Mouse (Mus musculus): ENCODE measurements around the gene Rybp. TPM values are rescaled to one million over a fixed set of nuclear protein-coding genes. Genes with fewer than 3 reads are reported as not detected.

Gene Rybp
- polyA plus RNA-seq, 1 experiment from 2014 or later = 12.7 TPM

- no peak overlapping the region for H3K4me2 ChIP-seq (replicated peaks; ENCODE audit: low read depth)
- TF ChIP-seq EP300 (optimal IDR thresholded peaks at IDR 0.05) (no peak), CTCF (IDR thresholded peaks at IDR 0.05; ENCODE audit: low read depth) (no peak)
- H3K4me3 ChIP-seq (ENCODE audit: low read depth, low read length) = no peak overlapping the region
- H3K27ac ChIP-seq (replicated peaks) = no peak overlapping the region
- DNase-seq (ENCODE audit: low spot score) (no peak), ATAC-seq (ENCODE audit: low FRiP score, low TSS enrichment) (no peak)
- H3K9ac ChIP-seq (ENCODE audit: low read length) = no peak overlapping the region
- H3K4me1 ChIP-seq (replicated peaks; ENCODE audit: control insufficient read depth, insufficient read depth) = peaks cover 4% of the 10 kb centered on the region
- no peaks in the 10 kb centered on the region for H3K27me3 ChIP-seq (ENCODE audit: control insufficient read depth, insufficient read depth, low read length)
- 73% methylated on average over 3 of the region's 3 CpGs for WGBS
- H3K9me3 ChIP-seq (ENCODE audit: control insufficient read depth, low read length) = no peaks in the 10 kb centered on the region
- H3K36me3 ChIP-seq (ENCODE audit: control insufficient read depth, insufficient read depth, low read length) = no peaks in the 10 kb centered on the region
These were observed 75.6 kb downstream of the Rybp start for GRCm38 (mm10) chr6:100211646-100212045.

DNA sequence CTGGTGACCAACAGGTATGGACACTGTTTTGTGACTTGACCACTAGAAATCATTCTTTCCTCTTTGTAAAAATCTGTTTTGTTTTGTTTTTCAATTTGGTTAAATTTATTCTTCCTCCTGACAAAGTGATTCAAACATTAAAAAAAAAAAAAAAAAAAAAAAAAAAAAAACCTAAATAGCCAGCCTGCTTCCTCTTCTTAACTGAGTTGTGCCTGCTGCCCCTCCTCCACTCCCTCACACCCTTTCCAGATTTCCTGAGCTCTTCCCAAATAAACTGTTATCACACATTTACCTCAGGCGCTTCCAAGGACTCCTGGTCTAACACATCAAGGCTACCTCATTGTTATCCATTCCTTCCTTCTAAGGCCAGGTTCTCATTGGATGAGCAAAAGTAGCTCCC lies 76.8 kb downstream of the Rybp start:
- Histone ChIP-seq H3K4me3 (ENCODE audit: low read depth, low read length) (no peak overlapping the region), H3K4me1 (replicated peaks; ENCODE audit: control insufficient read depth, insufficient read depth) (peaks cover 8% of the 10 kb centered on the region), H3K9me3 (ENCODE audit: control insufficient read depth, low read length) (no peaks in the 10 kb centered on the region), H3K9ac (ENCODE audit: low read length) (no peak overlapping the region), H3K27ac (replicated peaks) (no peak overlapping the region), H3K27me3 (ENCODE audit: control insufficient read depth, insufficient read depth, low read length) (no peaks in the 10 kb centered on the region), H3K36me3 (ENCODE audit: control insufficient read depth, insufficient read depth, low read length) (no peaks in the 10 kb centered on the region), H3K4me2 (replicated peaks; ENCODE audit: low read depth) (no peak overlapping the region)
- ATAC-seq (ENCODE audit: low FRiP score, low TSS enrichment) (no peak), DNase-seq (ENCODE audit: low spot score) (no peak)
- WGBS = 77% methylated on average over 1 of the region's 1 CpGs
- TF ChIP-seq CTCF (IDR thresholded peaks at IDR 0.05; ENCODE audit: low read depth) (no peak), EP300 (optimal IDR thresholded peaks at IDR 0.05) (no peak)

- no peaks in the 10 kb centered on the region for H3K27me3 ChIP-seq (ENCODE audit: control insufficient read depth, insufficient read depth, low read length)
- ATAC-seq (ENCODE audit: low FRiP score, low TSS enrichment) = peak; percentile 53; the same call in 1 of the 2 replicates
- no peak overlapping the region for H3K27ac ChIP-seq (replicated peaks)
- peaks cover 8% of the 10 kb centered on the region for H3K4me1 ChIP-seq (replicated peaks; ENCODE audit: control insufficient read depth, insufficient read depth)
- no peak overlapping the region for H3K4me2 ChIP-seq (replicated peaks; ENCODE audit: low read depth)
- no peak overlapping the region for H3K9ac ChIP-seq (ENCODE audit: low read length)
- no peak overlapping the region for H3K4me3 ChIP-seq (ENCODE audit: low read depth, low read length)
- no peak for TF ChIP-seq CTCF (IDR thresholded peaks at IDR 0.05; ENCODE audit: low read depth)
- no peak for TF ChIP-seq EP300 (optimal IDR thresholded peaks at IDR 0.05)
- no peaks in the 10 kb centered on the region for H3K36me3 ChIP-seq (ENCODE audit: control insufficient read depth, insufficient read depth, low read length)
- peak; percentile 39 for DNase-seq (ENCODE audit: low spot score)
- WGBS = 13% methylated on average over 14 of the region's 14 CpGs
- no peaks in the 10 kb centered on the region for H3K9me3 ChIP-seq (ENCODE audit: control insufficient read depth, low read length)
These were observed 80.5 kb downstream of the Rybp start for GRCm38 (mm10) chr6:100206741-100207275.

DNA sequence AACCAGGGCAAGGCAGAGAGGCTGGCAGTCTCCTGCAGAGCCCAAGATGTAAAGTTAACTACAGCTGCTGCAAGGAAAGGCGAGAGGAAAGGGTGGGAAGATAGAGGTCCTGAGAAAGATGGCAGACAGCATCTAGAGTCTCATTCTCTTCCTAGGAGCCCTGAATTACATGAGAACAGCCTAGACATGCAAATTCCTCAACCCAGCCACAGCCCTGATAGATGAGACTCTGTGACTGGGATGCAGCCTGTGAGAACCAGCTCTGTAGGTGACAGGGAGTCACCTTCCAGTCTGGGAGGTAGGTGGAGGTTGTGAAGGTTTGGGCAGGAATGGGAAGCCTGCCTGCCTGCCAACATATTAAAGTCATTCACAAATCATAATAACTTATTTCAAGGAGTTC lies 81.0 kb downstream of the Rybp start:
- TF ChIP-seq CTCF (IDR thresholded peaks at IDR 0.05; ENCODE audit: low read depth) = no peak
- TF ChIP-seq EP300 (optimal IDR thresholded peaks at IDR 0.05) = no peak
- Histone ChIP-seq H3K4me3 (ENCODE audit: low read depth, low read length) (no peak overlapping the region), H3K4me1 (replicated peaks; ENCODE audit: control insufficient read depth, insufficient read depth) (peaks cover 8% of the 10 kb centered on the region), H3K9ac (ENCODE audit: low read length) (no peak overlapping the region), H3K27me3 (ENCODE audit: control insufficient read depth, insufficient read depth, low read length) (no peaks in the 10 kb centered on the region), H3K36me3 (ENCODE audit: control insufficient read depth, insufficient read depth, low read length) (no peaks in the 10 kb centered on the region), H3K4me2 (replicated peaks; ENCODE audit: low read depth) (no peak overlapping the region), H3K27ac (replicated peaks) (no peak overlapping the region), H3K9me3 (ENCODE audit: control insufficient read depth, low read length) (no peaks in the 10 kb centered on the region)
- DNase-seq (ENCODE audit: low spot score) (no peak), ATAC-seq (ENCODE audit: low FRiP score, low TSS enrichment) (no peak)
- 89% methylated on average over 1 of the region's 1 CpGs for WGBS

DNA sequence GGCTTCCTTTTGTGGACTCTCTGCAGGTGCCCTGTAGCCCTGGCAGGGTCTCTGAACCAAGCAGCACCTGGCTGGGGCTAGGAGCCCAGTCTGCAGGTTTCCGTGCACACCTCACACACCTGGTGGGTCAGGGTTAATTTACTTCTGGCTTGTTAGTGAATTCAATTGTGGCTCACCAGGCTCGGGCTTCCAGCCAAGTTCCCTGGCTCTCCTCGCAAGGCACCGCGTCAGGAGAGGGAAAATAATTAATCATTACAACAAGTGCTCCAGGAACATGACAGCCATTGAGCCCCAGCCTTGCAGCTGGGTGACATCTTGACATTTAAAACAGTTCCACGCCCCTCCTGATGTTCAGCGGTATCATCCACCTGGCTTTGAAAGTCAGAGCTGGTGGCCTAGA lies 82.8 kb downstream of the Rybp start:
- Histone ChIP-seq H3K4me3 (ENCODE audit: low read depth, low read length) (no peak overlapping the region), H3K27ac (replicated peaks) (no peak overlapping the region), H3K4me2 (replicated peaks; ENCODE audit: low read depth) (no peak overlapping the region), H3K36me3 (ENCODE audit: control insufficient read depth, insufficient read depth, low read length) (no peaks in the 10 kb centered on the region), H3K9ac (ENCODE audit: low read length) (0 out of 2 replicates have a peak overlapping the region, but pooled peaks have one; percentile 27), H3K9me3 (ENCODE audit: control insufficient read depth, low read length) (no peaks in the 10 kb centered on the region), H3K27me3 (ENCODE audit: control insufficient read depth, insufficient read depth, low read length) (no peaks in the 10 kb centered on the region), H3K4me1 (replicated peaks; ENCODE audit: control insufficient read depth, insufficient read depth) (peaks cover 8% of the 10 kb centered on the region)
- DNase-seq (ENCODE audit: low spot score) (peak; percentile 73), ATAC-seq (ENCODE audit: low FRiP score, low TSS enrichment) (peak; percentile 15; the same call in 1 of the 2 replicates)
- WGBS = 12% methylated on average over 7 of the region's 7 CpGs
- TF ChIP-seq CTCF (IDR thresholded peaks at IDR 0.05; ENCODE audit: low read depth) (no peak), EP300 (optimal IDR thresholded peaks at IDR 0.05) (no peak)

DNA sequence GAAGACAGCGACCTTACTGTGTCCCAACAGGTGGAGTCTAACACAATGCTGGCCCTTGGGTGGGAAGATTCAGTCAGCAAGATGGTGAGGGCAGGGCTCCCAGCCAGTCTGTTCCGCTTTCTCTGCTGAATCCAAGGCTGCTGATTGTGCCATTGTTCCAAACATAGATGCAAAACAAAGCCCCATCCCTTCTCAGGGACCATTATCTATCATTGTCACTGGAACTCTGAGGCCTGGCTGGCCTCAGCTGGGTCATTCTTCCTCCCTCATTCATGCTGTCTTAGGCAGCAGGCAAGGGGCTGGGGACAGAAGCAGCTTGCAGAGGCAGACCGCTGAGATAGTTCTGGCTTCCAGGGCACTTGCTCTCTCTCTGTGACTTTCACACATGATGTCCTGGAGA lies 83.8 kb downstream of the Rybp start:
- Histone ChIP-seq H3K4me3 (ENCODE audit: low read depth, low read length) (no peak overlapping the region), H3K4me1 (replicated peaks; ENCODE audit: control insufficient read depth, insufficient read depth) (peaks cover 8% of the 10 kb centered on the region), H3K9me3 (ENCODE audit: control insufficient read depth, low read length) (no peaks in the 10 kb centered on the region), H3K27ac (replicated peaks) (no peak overlapping the region), H3K4me2 (replicated peaks; ENCODE audit: low read depth) (no peak overlapping the region), H3K36me3 (ENCODE audit: control insufficient read depth, insufficient read depth, low read length) (no peaks in the 10 kb centered on the region), H3K9ac (ENCODE audit: low read length) (0 out of 2 replicates have a peak overlapping the region, but pooled peaks have one; percentile 31), H3K27me3 (ENCODE audit: control insufficient read depth, insufficient read depth, low read length) (no peaks in the 10 kb centered on the region)
- DNase-seq (ENCODE audit: low spot score) (no peak), ATAC-seq (ENCODE audit: low FRiP score, low TSS enrichment) (no peak)
- 46% methylated on average over 3 of the region's 3 CpGs for WGBS
- no peak for TF ChIP-seq CTCF (IDR thresholded peaks at IDR 0.05; ENCODE audit: low read depth)
- TF ChIP-seq EP300 (optimal IDR thresholded peaks at IDR 0.05) = no peak
